Mouse (Mus musculus) T-helper 17 cell (primary cell): ENCODE results near the gene Shkbp1.

ENCODE experiments used
- in situ Hi-C, 2 experiments: fragments of 300-600 bp; cut with MboI, MseI; formaldehyde crosslinking; loops; 1 replicate in 1 of 2; 2 replicates in 1 of 2; pipeline ENCODE4 v1.15.1; 2025; ENCODE audit warnings: high pct_unique_total_duplicates in 2 of 2

Shkbp1 gene

DNA sequence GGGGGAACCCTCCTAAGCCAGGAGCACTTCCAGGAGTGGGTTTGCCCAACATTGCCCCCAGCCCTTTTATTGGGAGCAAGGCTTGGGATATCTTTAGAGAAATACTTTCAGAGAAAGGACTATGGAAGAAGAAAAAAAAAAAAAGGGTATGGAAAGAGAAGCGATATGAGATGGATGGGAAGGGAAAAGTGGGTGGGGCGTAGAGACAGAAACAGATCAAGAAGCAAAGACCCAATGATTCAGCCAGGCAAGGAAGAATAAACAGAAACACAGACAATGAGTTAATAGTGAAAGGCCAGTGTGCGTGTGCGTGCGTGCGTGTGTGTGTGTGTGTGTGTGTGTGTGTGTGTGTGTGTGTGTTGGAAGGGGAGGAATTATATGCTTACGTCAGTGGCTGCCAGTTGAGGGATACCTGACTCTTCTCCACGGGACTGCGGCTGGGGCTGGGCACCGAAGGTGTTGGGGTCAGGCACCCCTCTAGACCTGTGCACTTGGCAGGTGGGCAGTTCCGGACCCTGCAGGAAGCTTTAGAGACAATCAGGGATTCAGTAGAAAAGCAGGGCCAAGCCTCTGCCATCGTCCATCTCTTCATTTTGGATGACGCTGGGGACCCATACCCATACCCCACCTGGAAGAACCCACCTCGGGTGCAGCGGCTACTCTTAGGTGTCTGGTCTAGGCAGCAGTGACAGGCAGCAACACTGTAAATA is 20.7 kb downstream of the Shkbp1 start:
- in situ Hi-C loops: loop anchor here in 1 of 2 experiments (5.0 kb wide), 1 partner anchor 52 kb away; no protein-coding TSS in a partner anchor

DNA sequence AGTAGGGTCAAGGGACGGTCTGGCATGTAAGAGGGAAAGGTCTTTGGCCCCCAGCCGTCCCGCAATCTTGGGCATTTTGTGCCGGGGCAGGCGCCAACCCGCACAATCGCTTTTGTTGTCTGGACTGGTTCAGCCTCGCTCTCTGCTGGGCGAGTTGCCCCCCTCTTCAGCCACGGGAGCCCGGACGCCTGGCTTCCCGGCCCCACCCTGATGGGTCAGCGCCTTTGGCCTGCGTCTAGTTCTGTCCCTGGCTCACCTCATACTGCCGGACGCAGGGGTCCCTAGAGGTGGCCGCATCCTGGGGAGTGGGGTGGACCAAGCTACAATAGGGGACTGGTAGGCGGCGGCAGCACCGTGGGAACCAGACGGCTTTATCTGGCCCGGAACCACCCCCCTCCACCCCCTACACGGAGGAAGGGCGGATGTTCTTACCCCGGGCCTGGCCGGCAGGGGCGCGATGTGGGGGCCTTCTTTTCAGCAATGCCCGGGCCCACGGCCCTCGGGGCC is 21.4 kb downstream of the Shkbp1 start:
- in situ Hi-C loops: no loop called here

DNA sequence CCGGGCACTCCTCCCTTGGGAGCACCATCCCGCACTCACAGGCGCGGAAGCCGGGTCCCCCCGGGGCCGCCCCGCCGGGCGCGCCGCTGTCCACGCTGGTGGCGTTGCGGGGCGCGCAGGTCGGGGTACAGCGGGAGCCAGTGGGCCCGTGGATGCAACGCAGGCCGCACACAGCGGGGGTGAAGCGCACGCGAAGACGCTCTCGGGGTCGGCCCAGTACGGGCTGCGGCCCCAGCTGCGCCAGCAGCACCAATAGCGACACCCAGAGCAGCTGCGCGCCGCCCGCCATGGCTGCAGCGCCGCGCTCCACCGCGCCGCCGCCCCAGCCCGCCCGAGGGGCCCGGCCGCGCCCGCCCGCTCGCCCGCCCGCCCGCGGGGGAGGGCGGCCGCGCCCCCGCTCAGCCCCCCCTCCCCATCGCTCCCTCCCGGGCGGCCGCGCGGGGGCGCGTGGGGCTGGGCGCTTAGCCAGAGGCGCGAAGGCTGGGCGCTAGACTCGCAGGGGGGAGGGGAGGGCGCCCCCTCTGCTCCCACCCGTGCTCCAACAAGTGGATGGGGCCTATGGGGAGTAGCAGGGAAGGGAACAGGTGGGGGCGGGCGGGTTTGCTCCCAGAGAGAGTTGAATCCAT is 22.4 kb downstream of the Shkbp1 start:
- in situ Hi-C loops: no loop called here

DNA sequence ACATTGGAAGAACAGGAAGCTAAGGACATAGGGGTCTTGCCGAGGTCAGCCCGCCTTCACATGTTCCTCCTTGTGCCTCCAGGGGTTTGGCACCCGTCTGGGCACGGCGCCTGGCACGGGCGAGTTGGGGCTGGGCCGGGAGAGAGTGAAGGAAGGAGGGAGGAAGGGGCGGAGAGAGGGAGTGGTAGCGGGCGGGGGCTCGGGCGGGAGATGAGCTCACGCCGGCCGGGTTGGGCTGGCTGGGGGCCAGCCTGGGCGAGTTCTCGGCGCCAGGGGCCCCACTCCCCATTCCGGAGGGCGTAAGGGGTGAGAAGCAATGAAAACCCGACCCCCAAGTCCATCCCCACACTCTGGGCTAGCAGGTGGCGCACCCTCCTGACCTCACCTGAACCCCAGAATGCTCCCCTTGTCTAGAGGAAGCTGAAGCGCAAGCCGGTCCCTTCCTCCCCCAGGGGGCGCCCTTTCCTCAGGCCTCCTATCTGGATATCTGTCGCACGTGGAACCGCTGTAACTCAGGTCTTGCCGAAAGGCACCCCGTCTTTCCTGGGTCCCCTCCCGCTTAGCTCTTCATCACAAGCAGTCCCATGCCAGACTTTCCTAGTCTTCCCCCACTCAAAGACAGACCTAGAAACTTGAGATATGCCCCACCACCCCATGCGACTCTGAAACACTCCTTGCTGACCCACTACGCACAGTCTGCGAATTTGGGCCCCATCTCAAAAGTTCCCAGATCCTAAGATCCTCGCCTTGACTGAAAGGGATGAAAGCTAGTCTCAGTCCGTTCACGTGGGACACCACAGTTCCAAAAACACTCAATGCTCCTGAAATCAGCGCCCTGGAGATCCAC is 23.2 kb downstream of the Shkbp1 start:
- in situ Hi-C loops: no loop called here

DNA sequence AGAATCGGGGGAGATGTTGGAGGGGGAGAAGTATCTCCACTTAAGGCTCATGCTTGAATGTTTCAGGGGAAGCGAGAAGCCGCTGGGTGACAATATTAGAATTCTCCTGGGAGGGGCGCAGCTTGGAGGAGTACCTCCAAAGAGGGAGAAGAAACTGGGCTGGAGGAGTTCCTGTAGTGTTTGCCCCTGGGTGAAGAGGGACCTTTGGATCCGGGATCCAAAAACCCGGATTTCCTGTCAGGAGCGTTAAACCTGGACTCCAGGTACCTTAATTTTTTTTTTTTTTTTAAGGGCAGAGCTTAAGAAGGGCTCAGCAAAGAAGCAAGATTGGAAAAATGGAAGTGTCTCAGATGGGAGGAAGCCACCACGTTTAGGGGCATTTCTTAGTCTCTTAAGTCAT is 24.0 kb downstream of the Shkbp1 start:
- in situ Hi-C loops: no loop called here

DNA sequence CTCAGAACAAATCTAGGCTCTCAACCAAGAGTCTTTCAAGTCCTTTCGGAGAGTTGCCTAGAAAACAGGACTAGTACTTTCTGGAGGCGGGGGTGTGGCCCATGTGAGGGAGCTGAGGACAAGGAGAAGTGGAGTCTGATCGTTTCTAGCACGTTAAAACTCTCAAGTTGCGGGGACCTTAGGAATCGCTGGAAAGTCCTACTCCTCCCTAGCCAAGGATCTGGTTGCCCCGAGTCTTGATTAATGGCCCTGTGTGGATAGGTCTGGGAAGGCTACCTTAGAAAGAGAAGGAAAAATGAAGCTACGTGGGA is 24.3 kb downstream of the Shkbp1 start:
- in situ Hi-C loops: no loop called here

DNA sequence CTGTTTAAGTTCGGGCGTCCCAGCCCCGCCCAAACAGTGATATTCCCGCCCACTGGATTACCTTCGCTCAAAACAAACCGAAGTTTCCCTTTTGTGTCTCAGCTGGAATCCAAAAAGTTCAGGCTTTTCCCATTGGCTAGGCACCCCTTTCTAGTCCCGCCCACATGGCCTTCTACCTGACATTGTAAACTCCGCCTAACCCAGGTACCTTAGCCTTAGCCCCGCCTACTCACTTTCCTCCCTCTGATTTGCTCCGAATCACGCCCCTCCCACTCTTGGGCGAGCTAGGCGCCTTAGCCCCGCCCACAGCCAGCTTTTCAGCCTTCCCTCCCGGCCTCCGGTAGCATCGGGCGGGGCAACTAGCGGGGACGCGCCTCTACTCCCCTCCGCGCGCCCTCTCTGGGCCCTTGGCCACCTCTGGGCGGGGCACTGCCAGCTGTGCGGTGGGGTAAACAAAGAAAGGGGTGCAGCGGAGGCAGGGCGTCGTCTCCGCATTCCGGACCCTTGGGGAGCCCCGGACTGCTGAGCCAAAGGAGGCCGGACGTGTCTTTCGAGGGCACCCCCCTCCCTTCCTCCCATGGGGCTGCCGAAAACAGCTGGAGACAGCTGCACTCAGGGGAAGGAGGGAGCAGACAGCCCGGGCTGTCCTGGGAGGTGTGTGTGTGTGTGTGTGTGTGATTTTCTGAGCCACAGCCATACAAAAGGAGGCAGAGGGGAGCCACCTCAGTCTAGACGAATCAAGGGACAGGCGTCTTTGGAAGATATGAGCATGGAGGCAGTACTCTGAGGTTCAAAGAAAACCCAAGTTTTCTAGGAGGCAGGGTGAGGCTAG is 24.9 kb downstream of the Shkbp1 start:
- in situ Hi-C loops: no loop called here

DNA sequence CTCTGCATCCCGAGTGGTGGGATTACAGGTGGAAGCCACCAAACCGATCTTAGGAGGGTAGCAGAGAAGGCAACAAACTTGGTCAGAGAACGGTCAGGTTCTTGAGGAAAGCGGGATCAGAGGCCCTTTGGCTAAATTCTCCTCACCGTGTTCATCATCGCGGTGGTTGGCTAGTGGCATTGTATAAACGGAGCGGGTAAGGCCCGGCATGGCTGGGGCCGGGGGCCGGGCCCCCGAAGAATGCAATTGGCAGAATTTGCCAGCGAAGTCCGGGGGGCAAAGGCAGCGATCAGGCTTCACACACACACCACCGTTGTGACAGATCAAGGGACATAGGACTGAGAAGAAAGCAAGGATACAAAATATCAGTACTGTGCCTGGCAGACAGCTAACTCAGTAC is 25.8 kb downstream of the Shkbp1 start:
- in situ Hi-C loops: loop anchor here in 1 of 2 experiments (10.0 kb wide), 1 partner anchor 1695 kb away; no protein-coding TSS in a partner anchor

DNA sequence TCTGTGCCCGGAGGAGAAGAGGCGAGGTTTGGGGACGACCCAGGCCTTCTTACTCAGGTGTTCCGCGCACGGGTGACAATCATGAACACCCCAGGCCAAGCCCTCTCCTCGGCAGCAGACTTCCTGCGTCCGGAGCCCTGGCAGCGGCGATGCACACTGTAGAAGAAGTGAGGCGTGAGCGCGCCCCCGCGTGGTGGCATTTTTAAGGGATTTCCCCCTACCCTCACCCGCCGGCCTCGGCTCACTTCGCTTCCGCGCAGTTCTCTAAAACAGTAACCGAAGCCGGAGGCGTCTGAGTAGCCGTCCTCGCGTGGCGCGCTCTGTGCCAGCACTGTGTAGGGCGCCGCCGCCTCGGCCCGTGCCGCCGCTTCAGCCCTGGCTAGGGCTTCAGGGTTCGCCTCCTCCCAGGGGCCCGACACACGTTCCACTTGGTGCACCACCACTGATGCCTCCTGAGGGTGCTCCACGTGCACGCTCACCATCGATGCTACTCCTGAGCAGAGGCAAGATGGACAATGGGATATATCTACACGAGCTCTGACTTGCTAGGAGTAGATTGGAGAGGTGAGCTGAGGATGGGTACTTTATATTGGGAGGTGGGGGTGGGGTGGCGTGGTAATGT is 26.4 kb downstream of the Shkbp1 start:
- in situ Hi-C loops: loop anchor here in 1 of 2 experiments (10.0 kb wide), 1 partner anchor 1695 kb away; no protein-coding TSS in a partner anchor

DNA sequence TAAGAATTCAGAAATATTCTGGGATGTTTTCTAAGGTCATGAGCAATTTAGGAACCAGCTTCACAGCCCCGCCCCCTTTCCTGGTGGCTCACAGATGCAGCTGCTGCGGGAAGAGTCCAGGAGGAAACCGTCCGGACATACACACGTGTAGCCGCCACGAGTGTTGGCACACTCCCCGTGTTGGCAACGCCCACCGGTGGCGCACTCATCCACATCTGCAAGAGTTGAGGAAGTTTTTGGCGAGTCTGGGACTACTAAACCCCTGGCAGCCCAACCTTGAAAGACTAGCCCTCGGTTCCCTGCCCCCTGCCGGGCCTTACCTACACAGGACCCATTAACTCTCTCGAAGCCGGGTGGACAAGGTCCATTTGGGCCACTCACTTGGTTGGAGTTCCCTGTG is 27.2 kb downstream of the Shkbp1 start:
- in situ Hi-C loops: loop anchor here in 1 of 2 experiments (10.0 kb wide), 1 partner anchor 1696 kb away; no protein-coding TSS in a partner anchor

DNA sequence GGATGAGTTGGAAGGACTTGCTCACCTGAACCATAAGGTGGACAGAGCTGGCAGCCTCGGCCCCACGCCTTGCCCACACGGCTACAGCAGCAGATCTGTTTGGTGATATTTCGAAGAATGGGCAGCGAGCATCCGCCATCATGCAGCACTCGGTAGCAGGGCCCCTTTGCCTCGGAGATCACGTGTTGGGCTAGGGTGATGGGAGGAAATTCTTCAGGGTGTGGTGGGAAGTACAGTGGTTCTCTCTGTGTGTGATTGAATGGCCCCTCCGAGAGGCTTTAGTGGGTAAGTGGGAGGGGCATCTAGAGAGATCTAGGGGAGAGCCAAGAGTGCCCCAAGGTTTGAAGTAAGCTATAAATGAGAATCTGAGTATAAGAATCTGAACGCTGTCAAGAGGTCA is 27.7 kb downstream of the Shkbp1 start:
- in situ Hi-C loops: loop anchor here in 1 of 2 experiments (10.0 kb wide), 1 partner anchor 1697 kb away; no protein-coding TSS in a partner anchor

DNA sequence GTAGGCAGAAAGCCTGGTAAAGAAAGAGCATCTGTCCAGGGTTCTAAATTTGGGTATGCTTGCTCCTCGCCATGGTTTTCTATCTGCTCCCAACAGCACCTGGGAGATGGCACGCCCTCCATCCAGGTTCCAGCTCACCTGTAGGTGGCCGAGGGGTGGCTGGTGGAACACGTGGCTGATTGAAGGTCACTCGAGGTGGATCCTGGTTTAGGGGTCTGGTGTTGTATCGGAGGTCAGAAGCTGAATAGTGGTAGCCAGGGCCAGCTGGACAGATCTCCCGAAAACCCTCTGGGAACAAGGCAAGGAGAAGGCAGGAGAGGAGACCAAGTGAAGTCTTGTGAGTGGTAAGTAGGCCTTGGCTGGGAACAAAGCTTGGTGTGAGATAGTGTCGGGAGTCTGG is 28.3 kb downstream of the Shkbp1 start:
- in situ Hi-C loops: loop anchor here in 1 of 2 experiments (10.0 kb wide), 1 partner anchor 1697 kb away; no protein-coding TSS in a partner anchor

DNA sequence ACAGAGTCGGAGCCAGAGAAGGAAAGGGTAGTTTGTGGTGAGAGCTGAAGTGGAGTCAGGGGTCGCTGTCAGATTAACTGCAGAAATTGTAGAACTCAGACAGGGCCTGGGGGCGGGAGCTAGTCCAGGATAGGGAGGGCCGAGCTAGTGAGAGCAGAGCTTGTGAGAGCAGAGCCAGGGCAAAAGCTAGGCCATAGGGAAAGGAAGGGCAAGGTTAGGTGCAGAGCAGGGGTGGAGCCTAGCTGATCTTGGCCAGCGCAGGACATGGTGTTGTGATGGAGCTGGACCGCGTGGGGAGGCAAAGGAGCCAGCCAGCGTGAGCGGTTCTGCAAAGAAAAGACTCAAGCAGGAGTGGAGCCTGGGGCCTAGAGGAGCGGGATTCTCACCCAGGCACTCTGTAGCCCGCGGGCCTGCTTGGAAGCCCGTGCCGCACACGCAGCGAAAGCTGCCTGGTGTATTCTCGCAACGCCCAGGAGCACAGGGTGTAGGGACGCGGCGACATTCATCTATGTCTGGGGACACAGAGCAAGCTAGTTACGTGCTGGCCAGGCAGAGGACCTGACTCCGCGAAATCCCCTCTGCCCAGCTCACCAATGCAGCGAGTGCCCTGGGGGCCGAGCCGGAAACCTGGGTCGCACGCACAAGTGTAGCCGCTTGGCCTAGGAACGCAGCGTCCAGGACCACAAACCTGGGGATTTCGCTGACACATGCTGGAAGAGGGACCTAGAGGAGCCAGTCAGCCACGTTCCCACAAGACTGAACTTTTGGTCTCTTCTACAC is 29.5 kb downstream of the Shkbp1 start:
- in situ Hi-C loops: loop anchor here in 1 of 2 experiments (10.0 kb wide), 1 partner anchor 1699 kb away; no protein-coding TSS in a partner anchor

DNA sequence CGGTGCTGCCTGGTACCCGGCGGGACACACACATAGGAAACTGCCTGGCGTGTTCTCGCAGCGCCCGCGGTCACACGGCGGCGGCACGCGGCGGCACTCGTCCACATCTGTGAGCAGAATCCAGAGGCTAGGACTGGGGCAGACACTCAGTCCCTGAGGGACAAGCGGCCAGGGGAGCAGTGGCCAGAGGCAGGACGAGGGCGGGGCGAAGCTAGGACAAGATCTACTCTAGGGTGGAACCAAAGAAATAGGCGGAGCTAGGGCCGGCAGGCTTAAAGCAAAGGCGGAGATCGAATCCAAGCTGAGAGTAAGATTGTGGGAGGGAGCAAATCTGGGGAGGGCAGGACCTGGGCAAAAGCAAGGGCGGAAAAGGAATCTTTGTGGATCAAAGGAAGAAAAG is 30.1 kb downstream of the Shkbp1 start:
- in situ Hi-C loops: loop anchor here in 1 of 2 experiments (10.0 kb wide), 1 partner anchor 1699 kb away; no protein-coding TSS in a partner anchor

DNA sequence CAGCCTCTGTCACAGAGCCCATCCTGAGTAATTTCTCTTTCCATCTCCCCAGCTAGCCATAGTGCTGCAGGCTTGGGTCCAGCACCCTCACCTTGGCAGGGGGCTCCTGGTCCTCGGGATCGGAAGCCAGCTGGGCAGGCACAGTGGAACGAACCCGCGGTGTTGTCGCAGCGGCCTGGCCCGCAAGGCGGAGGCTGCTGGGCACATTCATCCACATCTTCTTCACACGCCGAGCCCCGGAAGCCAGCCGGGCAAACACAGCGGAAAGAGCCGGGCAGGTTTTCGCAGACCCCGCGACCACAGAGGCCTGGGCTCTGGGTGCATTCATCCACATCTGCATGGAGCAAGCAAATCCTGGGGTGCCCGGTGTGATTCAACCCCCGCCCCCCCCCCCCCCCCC is 30.9 kb downstream of the Shkbp1 start:
- in situ Hi-C loops: loop anchor here in 1 of 2 experiments (5.0 to 10.0 kb wide), 2 partner anchors 83 to 1700 kb away; no protein-coding TSS in a partner anchor

DNA sequence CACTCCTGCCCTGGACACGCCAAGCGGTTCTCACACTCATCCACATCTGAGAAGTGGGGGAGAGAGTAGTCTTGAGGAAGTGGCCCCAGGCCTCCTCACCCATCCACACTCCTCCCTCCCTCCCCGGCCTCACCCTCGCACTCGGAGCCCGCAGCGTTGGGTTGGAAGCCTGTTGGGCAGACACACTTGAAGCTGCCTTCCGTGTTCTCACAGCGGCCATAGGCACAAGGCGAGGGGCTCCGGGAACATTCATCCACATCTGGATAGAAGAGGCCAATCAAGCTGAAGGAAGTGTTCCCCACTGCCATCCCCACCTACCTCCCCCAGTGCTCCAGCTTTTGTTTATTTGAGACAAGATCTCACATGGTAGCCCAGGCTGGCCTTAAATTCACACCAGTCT is 31.7 kb downstream of the Shkbp1 start:
- in situ Hi-C loops: loop anchor here in 1 of 2 experiments (5.0 to 10.0 kb wide), 2 partner anchors 82 to 1701 kb away; no protein-coding TSS in a partner anchor

DNA sequence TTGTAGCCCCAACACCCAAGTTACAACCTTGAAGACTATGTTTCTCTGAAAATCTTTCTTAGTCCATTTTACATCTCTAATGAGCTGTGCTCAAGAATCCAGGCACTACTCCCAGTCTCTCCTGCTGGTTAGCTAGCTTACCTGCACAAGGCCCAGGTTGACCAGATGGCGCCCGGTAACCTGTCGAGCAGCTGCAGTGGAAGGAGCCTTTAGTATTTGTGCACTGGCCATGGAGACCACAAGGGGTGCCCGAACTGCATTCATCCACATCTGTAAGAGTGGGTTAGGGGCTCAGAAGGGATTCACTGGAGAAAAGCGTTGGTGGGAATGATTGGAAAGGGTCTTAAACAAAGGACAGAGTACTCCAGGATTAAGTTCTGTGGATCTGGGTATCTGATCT is 32.8 kb downstream of the Shkbp1 start:
- in situ Hi-C loops: loop anchor here in 1 of 2 experiments (5.0 to 10.0 kb wide), 2 partner anchors 81 to 1702 kb away; no protein-coding TSS in a partner anchor

DNA sequence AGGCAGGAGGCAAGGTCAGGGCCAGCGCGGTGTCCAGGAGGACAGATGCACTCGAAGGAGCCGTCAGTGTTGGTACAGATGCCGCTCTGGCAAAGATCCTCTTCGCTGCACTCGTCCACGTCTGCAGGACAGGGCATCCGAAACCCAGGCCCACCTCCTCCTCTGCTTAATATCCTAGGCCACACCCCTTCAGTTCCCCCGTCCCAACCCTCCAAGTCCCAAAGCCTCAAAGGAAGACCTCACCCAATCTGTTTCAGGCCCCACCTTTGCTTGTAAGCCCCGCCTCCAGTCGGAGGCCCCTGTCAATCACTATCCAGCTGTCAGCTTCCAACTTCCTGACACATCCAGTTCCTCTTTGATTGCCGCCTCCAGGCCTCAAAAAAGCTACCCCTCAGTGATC is 33.5 kb downstream of the Shkbp1 start:
- in situ Hi-C loops: loop anchor here in 1 of 2 experiments (5.0 to 10.0 kb wide), 2 partner anchors 80 to 1703 kb away; no protein-coding TSS in a partner anchor

DNA sequence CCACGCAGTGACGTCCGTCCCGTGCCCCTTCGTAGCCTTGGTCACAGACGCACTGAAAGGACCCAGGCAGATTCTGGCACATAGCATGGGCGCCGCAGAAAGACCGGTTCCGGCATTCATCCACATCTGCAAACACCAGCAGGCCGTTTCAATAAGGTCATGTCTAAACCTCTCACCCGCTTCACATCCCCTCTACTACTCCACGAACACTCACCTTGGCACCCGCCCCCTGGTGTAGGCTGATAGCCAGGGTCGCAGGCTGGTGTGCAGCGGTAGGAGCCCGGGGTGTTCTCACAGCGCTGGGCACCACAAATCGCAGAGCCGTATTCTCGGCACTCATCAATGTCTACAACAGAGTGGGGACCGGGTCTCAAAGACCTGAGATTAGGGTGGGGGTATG is 36.4 kb downstream of the Shkbp1 start:
- in situ Hi-C loops: no loop called here
